Mouse (Mus musculus) ES-E14 (cell line): ENCODE measurements at regions not wholly inside any gene's neighbourhood (a gene's known extent, or its start where the extent isn't known, plus 50 kb on each side); places are given as distances from the start of the nearest gene placed in this dataset.

Source experiments
- DNase-seq: peaks from one replicate; pipeline ENCODE4 v3.0.0-alpha.2; 2013; ENCODE audit warnings: low read depth, low spot score
- H3K27ac ChIP-seq: 2 replicates; pipeline ENCODE4 v1.5.1; 2012; ENCODE audit warnings: low read depth, mild to moderate bottlenecking, low read length, moderate library complexity, mixed read lengths; ENCODE audit not compliant: poor library complexity, insufficient read depth, severe bottlenecking
- H3K36me3 ChIP-seq: 2 replicates; pipeline ENCODE4 v1.6.1; 2012; ENCODE audit warnings: mild to moderate bottlenecking, low read length, moderate library complexity, mixed read lengths; ENCODE audit not compliant: control insufficient read depth, poor library complexity, insufficient read depth, severe bottlenecking
- H3K4me1 ChIP-seq, 2 experiments: fragments of 150-350 bp in 1 of 2; sonication (generic) in 1 of 2; 2 replicates each; pipeline ENCODE4 v1.6.1; 2012; ENCODE audit warnings: low read length in 2 of 2, mild to moderate bottlenecking in 1 of 2, mixed read lengths in 1 of 2; ENCODE audit not compliant: control insufficient read depth in 2 of 2, insufficient read depth in 2 of 2, poor library complexity in 1 of 2
- H3K4me3 ChIP-seq, 2 experiments: fragments of 150-350 bp in 1 of 2; sonication (generic) in 1 of 2; 2 replicates each; pipeline ENCODE4 v1.5.1; 2012; ENCODE audit warnings: low read length in 2 of 2, low read depth in 1 of 2, mild to moderate bottlenecking in 1 of 2, mixed read lengths in 1 of 2; ENCODE audit not compliant: insufficient read depth in 1 of 2, poor library complexity in 1 of 2, severe bottlenecking in 1 of 2
- H3K9ac ChIP-seq: 2 replicates; pipeline ENCODE4 v1.6.1; 2012; ENCODE audit warnings: low read depth, mild to moderate bottlenecking, low read length, mixed read lengths; ENCODE audit not compliant: poor library complexity, insufficient read depth, severe bottlenecking
- H3K9me3 ChIP-seq: fragments of 150-350 bp; sonication (generic); 2 replicates; pipeline ENCODE4 v1.6.1; 2012; ENCODE audit warnings: low read depth, mild to moderate bottlenecking, low read length; ENCODE audit not compliant: control insufficient read depth, insufficient read depth
- CHD2 ChIP-seq: IDR thresholded peaks from 2 replicates; pipeline ENCODE4 v1.6.1; 2014; ENCODE audit warnings: mild to moderate bottlenecking, low read depth, low read length, inconsistent platforms
- HCFC1 ChIP-seq: IDR thresholded peaks from 2 replicates; pipeline ENCODE4 v1.6.1; 2012; ENCODE audit warnings: low read length, inconsistent platforms, borderline replicate concordance; ENCODE audit not compliant: insufficient read depth
- MAFK ChIP-seq: IDR thresholded peaks from 2 replicates; pipeline ENCODE4 v1.6.1; 2014; ENCODE audit warnings: mild to moderate bottlenecking, low read depth, low read length, inconsistent platforms; ENCODE audit not compliant: insufficient read depth
- ZC3H11A ChIP-seq: IDR thresholded peaks from 2 replicates; pipeline ENCODE4 v1.6.1; 2012; ENCODE audit warnings: low read depth, mild to moderate bottlenecking, inconsistent platforms, low read length, borderline replicate concordance
- ZNF384 ChIP-seq: IDR thresholded peaks from 2 replicates; pipeline ENCODE4 v1.6.1; 2012; ENCODE audit warnings: low read depth, low read length, inconsistent platforms
- in situ Hi-C, 2 experiments: fragments of 600-800 bp; cut with MboI; formaldehyde crosslinking; loops; one replicate each; pipeline ENCODE4 v1.15.1; 2025; ENCODE audit warnings: low sequenced_read_pairs in 2 of 2, inconsistent platforms in 1 of 2; ENCODE audit not compliant: unreplicated experiment in 2 of 2

- no peaks in the 10 kb centered on the region for H3K4me1 ChIP-seq
Observed at GRCm38 (mm10) chr12:12645183-12645582, 296.5 kb downstream of the Mycn start.

GRCm38 (mm10) chr12:12643247-12643963, 298.3 kb downstream of the Mycn start:
- Histone ChIP-seq H3K4me3 (no peak overlapping the region), H3K4me1 (no peaks in the 10 kb centered on the region), H3K9me3 (no peaks in the 10 kb centered on the region), H3K27ac (no peak overlapping the region), H3K9ac (no peak overlapping the region), H3K36me3 (no peaks in the 10 kb centered on the region)
- in situ Hi-C loops: no loop called here
- no peak for TF ChIP-seq MAFK
- no peak for TF ChIP-seq ZC3H11A
- no peak for TF ChIP-seq CHD2
- TF ChIP-seq ZNF384: no peak
- no peak for TF ChIP-seq HCFC1
- no peak for DNase-seq

More at GRCm38 (mm10) chr12:12645183-12645582, 296.5 kb downstream of the Mycn start:
- Histone ChIP-seq H3K9ac (no peak overlapping the region), H3K36me3 (no peaks in the 10 kb centered on the region), H3K4me3 (no peak overlapping the region), H3K27ac (no peak overlapping the region), H3K9me3 (no peaks in the 10 kb centered on the region)
- in situ Hi-C loops: no loop called here
- TF ChIP-seq CHD2: no peak
- TF ChIP-seq HCFC1: no peak
- no peak for TF ChIP-seq MAFK
- no peak for TF ChIP-seq ZNF384
- no peak for TF ChIP-seq ZC3H11A
- no peak for DNase-seq

GRCm38 (mm10) chr12:12635308-12635707, 306.4 kb downstream of the Mycn start:
- H3K27ac ChIP-seq: no peak overlapping the region
- no peak for TF ChIP-seq MAFK
- no peak for TF ChIP-seq ZC3H11A
- no peak for TF ChIP-seq CHD2
- no peak for TF ChIP-seq HCFC1
- no peak for TF ChIP-seq ZNF384
- H3K9me3 ChIP-seq: no peaks in the 10 kb centered on the region
- H3K36me3 ChIP-seq: no peaks in the 10 kb centered on the region
- in situ Hi-C loops: no loop called here
- DNase-seq: no peak
- no peak overlapping the region for H3K4me3 ChIP-seq
- H3K9ac ChIP-seq: no peak overlapping the region
- H3K4me1 ChIP-seq: no peaks in the 10 kb centered on the region

- Histone ChIP-seq H3K4me3 (no peak overlapping the region), H3K4me1 (peaks cover 2% of the 10 kb centered on the region in 2 experiments; a peak in 1 of 4 replicates), H3K9ac (no peak overlapping the region), H3K36me3 (no peaks in the 10 kb centered on the region), H3K27ac (no peak overlapping the region), H3K9me3 (no peaks in the 10 kb centered on the region)
- no peak for DNase-seq
- in situ Hi-C loops: loop anchor here in 1 of 2 experiments (10.0 kb wide), 1 partner anchor 317 kb away; the partner anchor contains the start of gene Mycn
- TF ChIP-seq ZC3H11A: no peak
- no peak for TF ChIP-seq CHD2
- no peak for TF ChIP-seq ZNF384
- no peak for TF ChIP-seq HCFC1
- TF ChIP-seq MAFK: no peak
Observed at GRCm38 (mm10) chr12:12627597-12627996, 314.1 kb downstream of the Mycn start.

GRCm38 (mm10) chr12:12625788-12626187, 315.9 kb downstream of the Mycn start:
- no peak for TF ChIP-seq MAFK
- TF ChIP-seq CHD2: no peak
- no peak for TF ChIP-seq ZC3H11A
- TF ChIP-seq ZNF384: no peak
- no peak for DNase-seq
- no peak overlapping the region for H3K27ac ChIP-seq
- in situ Hi-C loops: loop anchor here in 1 of 2 experiments (10.0 kb wide), 1 partner anchor 319 kb away; the partner anchor contains the start of gene Mycn
- H3K9ac ChIP-seq: no peak overlapping the region
- no peaks in the 10 kb centered on the region for H3K36me3 ChIP-seq
- H3K9me3 ChIP-seq: no peaks in the 10 kb centered on the region
- H3K4me3 ChIP-seq: no peak overlapping the region
- H3K4me1 ChIP-seq: peaks cover 2 to 4% of the 10 kb centered on the region in 2 experiments; a peak in 1 of 4 replicates
